Mouse (Mus musculus): ENCODE results near the gene Zfp334.

DNA sequence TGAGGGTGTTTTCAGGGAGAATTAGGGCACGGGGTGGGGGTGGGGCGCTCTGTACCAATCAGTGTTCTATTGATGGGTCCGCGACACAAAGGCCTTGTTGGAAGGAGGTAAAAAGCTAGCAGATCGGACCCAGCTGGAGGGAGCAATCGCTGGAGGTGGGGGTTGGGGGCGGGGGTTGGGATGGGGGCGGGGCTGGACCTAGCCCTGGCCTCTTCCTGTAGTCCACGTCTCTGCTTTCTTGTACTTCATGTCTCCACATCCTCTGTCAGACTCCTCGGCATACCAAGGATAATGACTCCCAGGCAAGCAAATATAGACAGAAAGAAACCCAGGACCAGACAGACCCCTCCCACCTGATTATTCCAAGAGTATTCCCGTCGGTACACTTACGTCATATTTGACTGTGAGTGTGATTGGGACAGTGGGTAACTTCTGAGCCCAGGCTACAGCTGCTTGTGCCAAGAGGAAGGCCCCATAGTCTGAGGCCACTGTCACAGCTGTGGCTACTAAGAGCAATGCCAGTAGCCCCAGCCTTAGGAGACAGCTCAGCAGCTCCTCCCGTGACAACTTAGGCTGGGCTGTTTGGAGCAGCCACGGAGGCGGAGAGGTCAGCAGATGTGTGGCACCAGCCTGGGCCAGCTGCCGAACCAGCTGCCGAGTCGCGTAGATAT is 8.9 kb upstream of the Zfp334 start:
- TF ChIP-seq EP300 (IDR thresholded peaks at IDR 0.05; ENCODE audit: low read depth), result no peak
- no peak for TF ChIP-seq CTCF (IDR thresholded peaks at IDR 0.05; ENCODE audit: low read depth)

Data from liver, embryonic 14.5 days (tissue).